Mouse (Mus musculus) adrenal gland, postnatal 10 days (tissue): ENCODE data around the gene Wdr48. TPM values are rescaled to one million over a fixed set of nuclear protein-coding genes. Genes with fewer than 3 reads are reported as not detected.

Source experiments
- DNase-seq: peaks from one replicate; pipeline ENCODE4 v3.0.0; 2021; ENCODE audit warnings: mixed read lengths
- total RNA-seq, 2 experiments: library from RNA; stranded (reverse); gene quantifications; 2 replicates each; pipeline ENCODE4 v1.2.3; 2021

Wdr48 gene
- total RNA-seq, 2 experiments from 2014 or later, result 35.6 to 48.6 TPM

GRCm38 (mm10) chr9:119925120-119925657 lies 30.5 kb downstream of the Wdr48 start:
- DNase-seq, result no peak

- DNase-seq, result no peak
Measured at GRCm38 (mm10) chr9:119925729-119926128, 31.1 kb downstream of the Wdr48 start.

- no peak for DNase-seq
Measured at GRCm38 (mm10) chr9:119926497-119926896, 31.8 kb downstream of the Wdr48 start.

GRCm38 (mm10) chr9:119932358-119932757 lies 37.7 kb downstream of the Wdr48 start:
- DNase-seq, result peak; percentile 56

- DNase-seq, result no peak
Measured at GRCm38 (mm10) chr9:119933675-119934074, 39.0 kb downstream of the Wdr48 start.

GRCm38 (mm10) chr9:119937005-119937773 lies 42.5 kb downstream of the Wdr48 start, which contains the start of the genes Gorasp1 and Ttc21a:
Gene Gorasp1 (minus strand): TSS chr9:119937565.
Gene Ttc21a (plus strand): TSS chr9:119937606.
- DNase-seq, result peak; percentile 97

- no peak for DNase-seq
Measured at GRCm38 (mm10) chr9:119938496-119938895, 43.8 kb downstream of the Wdr48 start.

- DNase-seq, result no peak
Measured at GRCm38 (mm10) chr9:119939646-119940045, 45.0 kb downstream of the Wdr48 start.

GRCm38 (mm10) chr9:119941407-119941806 lies 46.7 kb downstream of the Wdr48 start:
- DNase-seq, result no peak

GRCm38 (mm10) chr9:119941861-119942260 lies 47.2 kb downstream of the Wdr48 start:
- no peak for DNase-seq

- DNase-seq, result no peak
Measured at GRCm38 (mm10) chr9:119943326-119943725, 48.6 kb downstream of the Wdr48 start.

GRCm38 (mm10) chr9:119945173-119945900 lies 50.7 kb downstream of the Wdr48 start:
- peak; percentile 41 for DNase-seq

GRCm38 (mm10) chr9:119948804-119949203 lies 54.1 kb downstream of the Wdr48 start:
- DNase-seq, result no peak

GRCm38 (mm10) chr9:119950434-119950833 lies 55.8 kb downstream of the Wdr48 start:
- DNase-seq, result no peak

GRCm38 (mm10) chr9:119951388-119951787 lies 56.7 kb downstream of the Wdr48 start:
- DNase-seq, result no peak

GRCm38 (mm10) chr9:119958835-119959234 lies 64.2 kb downstream of the Wdr48 start:
- DNase-seq, result peak; percentile 30

GRCm38 (mm10) chr9:119962216-119962615 lies 67.5 kb downstream of the Wdr48 start:
- DNase-seq, result peak; percentile 48

GRCm38 (mm10) chr9:119962987-119963667 lies 68.4 kb downstream of the Wdr48 start:
- peak; percentile 86 for DNase-seq

GRCm38 (mm10) chr9:119964206-119964605 lies 69.5 kb downstream of the Wdr48 start:
- DNase-seq, result no peak

- DNase-seq, result no peak
Measured at GRCm38 (mm10) chr9:119965186-119965585, 70.5 kb downstream of the Wdr48 start.

GRCm38 (mm10) chr9:119966221-119966910 lies 71.7 kb downstream of the Wdr48 start:
- peak; percentile 50 for DNase-seq

- DNase-seq, result no peak
Measured at GRCm38 (mm10) chr9:119969811-119970210, 75.1 kb downstream of the Wdr48 start.
